Mouse (Mus musculus): Measurements from ENCODE around the gene Tmem183a.

- no peak for TF ChIP-seq CTCF (IDR thresholded peaks at IDR 0.05; ENCODE audit: control insufficient read depth, insufficient read depth, low read length)
- no peak for TF ChIP-seq POLR2A (IDR thresholded peaks at IDR 0.05; ENCODE audit: borderline replicate concordance, control insufficient read depth, low read depth, low read length)
These were observed 22.6 kb downstream of the Tmem183a start for GRCm38 (mm10) chr1:134339162-134339561.

All from bone marrow, adult 2 months (tissue).